Mouse (Mus musculus) neural tube, embryonic 14.5 days (tissue): Measurements from ENCODE around the gene Serf2. TPM values are rescaled to one million over a fixed set of nuclear protein-coding genes. Genes with fewer than 3 reads are reported as not detected.

Source experiments
- ATAC-seq: fragments of 200-750 bp; cut with Nextera tagmentation; 2 replicates; pipeline ENCODE4 v1.8.0; 2017; ENCODE audit warnings: low read depth, mild to moderate bottlenecking, moderate TSS enrichment, moderate library complexity
- H3K27ac ChIP-seq: fragments of 300-500 bp; sonication (generic); 2 replicates; pipeline ENCODE4 v1.5.1; 2014; ENCODE audit warnings: low read depth, mild to moderate bottlenecking, control low read depth, low read length, moderate library complexity, mixed read lengths
- H3K27me3 ChIP-seq: fragments of 300-500 bp; sonication (generic); 2 replicates; pipeline ENCODE4 v1.6.1; 2014; ENCODE audit warnings: low read length; ENCODE audit not compliant: control insufficient read depth, insufficient read depth
- H3K36me3 ChIP-seq: fragments of 300-500 bp; sonication (generic); 2 replicates; pipeline ENCODE4 v1.6.1; 2014; ENCODE audit warnings: low read length, mixed read lengths; ENCODE audit not compliant: control insufficient read depth, insufficient read depth
- H3K4me1 ChIP-seq: fragments of 300-500 bp; sonication (generic); 2 replicates; pipeline ENCODE4 v1.6.1; 2014; ENCODE audit warnings: low read length; ENCODE audit not compliant: control insufficient read depth, insufficient read depth
- H3K4me2 ChIP-seq: fragments of 300-500 bp; sonication (generic); 2 replicates; pipeline ENCODE4 v1.6.1; 2014; ENCODE audit warnings: mild to moderate bottlenecking, low read depth, low read length, control low read depth
- H3K4me3 ChIP-seq: fragments of 300-500 bp; sonication (generic); 2 replicates; pipeline ENCODE4 v1.5.1; 2014; ENCODE audit warnings: low read depth, low read length, control low read depth, mixed read lengths
- H3K9ac ChIP-seq: fragments of 300-500 bp; sonication (generic); replicated peaks from 2 replicates; pipeline ENCODE4 v1.6.1; 2014; ENCODE audit warnings: low read depth, mild to moderate bottlenecking, control low read depth, low read length, mixed read lengths
- H3K9me3 ChIP-seq: fragments of 300-500 bp; sonication (generic); 2 replicates; pipeline ENCODE4 v1.6.1; 2016; ENCODE audit warnings: low read length; ENCODE audit not compliant: control insufficient read depth
- WGBS: fragments of 180-500 bp; shearing (Covaris S2); extraction: QIAGEN DNeasy Blood & Tissue Kit; methylation state at CpG from one replicate; pipeline ENCODE4 v1.1.7; 2014; 5-methylcytosine and 5-hydroxymethylcytosine counted together
- polyA plus RNA-seq: library from polyadenylated mRNA; unstranded; fragments of >200 nt; fragmentation: Nextera tagmentation; extraction: Ambion mirVana; gene quantifications from 2 replicates; pipeline ENCODE4 v1.2.1, GENCODE M21; 2014

Gene Serf2
- polyA plus RNA-seq: 303 and 333 TPM in 2 replicates

DNA sequence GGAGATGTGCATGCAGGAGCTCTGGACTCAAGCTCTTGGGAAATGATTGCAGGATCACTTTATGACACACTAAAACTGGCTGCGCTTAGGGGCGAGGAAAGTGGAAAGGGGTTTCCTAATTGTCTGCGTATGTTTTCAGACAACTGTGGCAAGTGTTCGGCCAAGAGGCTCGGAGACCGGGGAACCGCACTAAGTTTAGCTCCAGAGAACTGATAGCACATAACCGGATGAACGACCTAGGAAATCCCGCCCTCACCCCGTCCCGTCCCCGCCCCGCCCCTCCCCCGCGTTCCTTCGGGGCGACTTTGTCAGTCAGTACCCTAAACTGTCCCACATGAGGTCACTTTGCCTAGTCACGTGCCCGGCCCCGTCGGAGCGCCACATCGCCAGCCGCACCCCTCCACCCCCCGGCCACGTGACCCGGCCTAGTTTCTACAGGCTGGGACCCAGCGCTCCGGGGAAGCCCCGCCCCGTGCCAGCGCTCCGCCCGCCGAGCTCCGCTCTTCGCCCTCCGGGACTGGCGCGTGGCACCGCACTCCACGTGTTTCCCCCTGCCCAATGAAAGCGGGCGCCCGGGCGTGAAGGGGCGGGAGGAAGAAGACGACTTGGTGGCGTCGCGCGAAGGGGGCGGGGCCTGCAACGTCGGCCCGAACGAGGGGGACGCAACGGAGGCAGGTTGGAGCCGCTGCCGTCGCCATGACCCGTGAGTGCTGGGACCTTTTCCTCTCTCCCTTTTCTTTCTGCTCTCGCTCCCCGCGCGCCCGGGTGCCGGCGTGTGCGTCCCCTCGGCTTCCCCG, at the start of gene Serf2:
TSS of gene Serf2 (plus strand) at position 457 of the 797 bp plus-strand sequence.
- ATAC-seq: peak; percentile 99
- Histone ChIP-seq H3K9ac (peak within 1 kb of the TSS; percentile 86), H3K4me2 (peak within 1 kb of the TSS; percentile 92), H3K9me3 (no peaks in the 10 kb centered on the region), H3K27me3 (no peaks in the 10 kb centered on the region), H3K27ac (peak within 1 kb of the TSS; percentile 95), H3K4me1 (peaks cover 8% of the 10 kb centered on the region), H3K4me3 (peak within 1 kb of the TSS; percentile 88), H3K36me3 (no peaks in the 10 kb centered on the region)
- WGBS: under 1% methylated on average over 57 of the region's 74 CpGs

GRCm38 (mm10) chr2:121403296-121403695, 45.7 kb upstream of the Serf2 start:
- ATAC-seq: no peak
- H3K4me3 ChIP-seq: no peak overlapping the region
- H3K9me3 ChIP-seq: no peaks in the 10 kb centered on the region
- no peaks in the 10 kb centered on the region for H3K4me1 ChIP-seq
- no peak overlapping the region for H3K27ac ChIP-seq
- H3K4me2 ChIP-seq: no peak overlapping the region
- H3K27me3 ChIP-seq: no peaks in the 10 kb centered on the region
- H3K9ac ChIP-seq: no peak overlapping the region
- no peaks in the 10 kb centered on the region for H3K36me3 ChIP-seq

DNA sequence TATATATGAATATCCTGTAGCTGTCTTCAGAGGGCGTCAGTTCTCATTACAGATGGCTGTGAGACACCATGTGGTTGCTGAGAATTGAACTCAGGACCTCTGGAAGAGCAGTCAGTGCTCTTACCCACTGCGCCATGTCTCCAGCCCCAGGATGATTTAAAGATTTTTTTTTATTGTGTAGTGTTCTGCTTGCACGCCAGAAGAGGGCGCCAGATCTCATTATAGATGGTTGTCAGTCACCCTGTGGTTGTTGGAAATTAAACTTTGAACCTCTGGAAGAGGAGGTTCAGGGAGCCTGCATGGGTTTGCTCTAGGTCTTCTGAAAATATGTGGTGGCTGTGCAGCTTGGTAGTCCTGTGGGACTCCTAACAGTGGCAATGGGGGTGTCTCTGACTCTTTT, 40.8 kb upstream of the Serf2 start:
- no peak overlapping the region for H3K9ac ChIP-seq
- H3K4me1 ChIP-seq: peaks cover 4% of the 10 kb centered on the region; the same call in 1 of the 2 replicates
- H3K27ac ChIP-seq: no peak overlapping the region
- no peaks in the 10 kb centered on the region for H3K9me3 ChIP-seq
- ATAC-seq: no peak
- WGBS: 35% methylated on average over 4 of the region's 4 CpGs
- no peaks in the 10 kb centered on the region for H3K36me3 ChIP-seq
- no peak overlapping the region for H3K4me2 ChIP-seq
- H3K27me3 ChIP-seq: no peaks in the 10 kb centered on the region
- no peak overlapping the region for H3K4me3 ChIP-seq

GRCm38 (mm10) chr2:121412843-121413386, 36.1 kb upstream of the Serf2 start:
- Histone ChIP-seq H3K27ac (peak overlapping the region; percentile 97), H3K9me3 (no peaks in the 10 kb centered on the region), H3K27me3 (0 out of 2 replicates have a peak, but pooled peaks cover 3% of the 10 kb centered on the region), H3K36me3 (no peaks in the 10 kb centered on the region; the same call in 1 of the 2 replicates), H3K4me3 (peak overlapping the region; percentile 100), H3K9ac (peak overlapping the region; percentile 97), H3K4me2 (peak overlapping the region; percentile 60), H3K4me1 (peaks cover 22% of the 10 kb centered on the region)
- no peak for ATAC-seq
- WGBS: 16% methylated on average over 4 of the region's 4 CpGs

GRCm38 (mm10) chr2:121413387-121414042, 35.5 kb upstream of the Serf2 start, which contains the start of the genes Pdia3 and Catsper2:
Pdia3 (plus strand) TSS chr2:121413775.
Catsper2 (minus strand) TSS chr2:121413792.
- peaks cover 22% of the 10 kb centered on the region for H3K4me1 ChIP-seq
- H3K4me2 ChIP-seq: peak within 1 kb of the TSS; percentile 60
- H3K9me3 ChIP-seq: no peaks in the 10 kb centered on the region
- peak within 1 kb of the TSS; percentile 100 for H3K4me3 ChIP-seq
- H3K9ac ChIP-seq: peak within 1 kb of the TSS; percentile 97
- peak within 1 kb of the TSS; percentile 97 for H3K27ac ChIP-seq
- 0 out of 2 replicates have a peak, but pooled peaks cover 3% of the 10 kb centered on the region for H3K27me3 ChIP-seq
- WGBS: under 1% methylated on average over 46 of the region's 68 CpGs
- ATAC-seq: peak; percentile 99
- no peaks in the 10 kb centered on the region; the same call in 1 of the 2 replicates for H3K36me3 ChIP-seq

- H3K9ac ChIP-seq: peak overlapping the region; percentile 97
- peak overlapping the region; percentile 97 for H3K27ac ChIP-seq
- no peaks in the 10 kb centered on the region for H3K9me3 ChIP-seq
- peak overlapping the region; percentile 52 for H3K4me2 ChIP-seq
- H3K36me3 ChIP-seq: no peaks in the 10 kb centered on the region; the same call in 1 of the 2 replicates
- peak overlapping the region; percentile 100 for H3K4me3 ChIP-seq
- under 1% methylated on average over 32 of the region's 32 CpGs for WGBS
- ATAC-seq: peak; percentile 50
- 0 out of 2 replicates have a peak, but pooled peaks cover 3% of the 10 kb centered on the region for H3K27me3 ChIP-seq
- peaks cover 22% of the 10 kb centered on the region for H3K4me1 ChIP-seq
These were observed 34.8 kb upstream of the Serf2 start for GRCm38 (mm10) chr2:121414139-121414685.

DNA sequence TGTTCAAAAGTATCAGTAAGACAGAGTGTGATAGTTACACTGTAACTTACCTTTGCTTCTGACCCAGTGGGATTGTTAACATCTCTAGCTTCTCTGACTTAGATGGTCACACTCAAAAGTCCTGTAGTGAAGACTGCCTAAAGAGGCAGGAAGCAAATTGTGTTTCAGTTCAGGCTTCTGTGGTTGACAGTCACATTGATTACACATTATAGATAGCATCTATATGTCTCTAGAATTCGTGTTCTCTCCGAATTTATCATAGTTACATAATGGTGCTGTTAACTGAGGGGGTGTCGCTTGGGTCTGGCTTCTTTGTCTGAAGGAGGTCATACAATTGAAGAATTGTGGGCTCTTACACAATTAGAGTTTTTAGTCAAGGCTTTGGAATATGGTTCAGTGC, 33.9 kb upstream of the Serf2 start:
- Histone ChIP-seq H3K27me3 (0 out of 2 replicates have a peak, but pooled peaks cover 3% of the 10 kb centered on the region), H3K4me2 (peak overlapping the region; percentile 52), H3K27ac (no peak overlapping the region), H3K36me3 (no peaks in the 10 kb centered on the region; the same call in 1 of the 2 replicates), H3K4me1 (peaks cover 22% of the 10 kb centered on the region), H3K4me3 (peak overlapping the region; percentile 100), H3K9me3 (no peaks in the 10 kb centered on the region), H3K9ac (0 out of 2 replicates have a peak overlapping the region, but pooled peaks have one; percentile 18)
- no peak for ATAC-seq
- WGBS: 37% methylated on average over 3 of the region's 3 CpGs

GRCm38 (mm10) chr2:121415591-121415990, 33.4 kb upstream of the Serf2 start:
- H3K27ac ChIP-seq: no peak overlapping the region
- ATAC-seq: no peak
- H3K27me3 ChIP-seq: 0 out of 2 replicates have a peak, but pooled peaks cover 3% of the 10 kb centered on the region
- no peak overlapping the region for H3K9ac ChIP-seq
- 84% methylated on average over 3 of the region's 3 CpGs for WGBS
- peaks cover 22% of the 10 kb centered on the region for H3K4me1 ChIP-seq
- peak overlapping the region; percentile 52 for H3K4me2 ChIP-seq
- H3K36me3 ChIP-seq: no peaks in the 10 kb centered on the region; the same call in 1 of the 2 replicates
- peak overlapping the region; percentile 100 for H3K4me3 ChIP-seq
- H3K9me3 ChIP-seq: no peaks in the 10 kb centered on the region
